Mouse (Mus musculus): ENCODE results near the gene Pdxp.
A peak's percentile ranks its signal among the peaks of the same experiment; 100 is the strongest.

Gene Pdxp

DNA sequence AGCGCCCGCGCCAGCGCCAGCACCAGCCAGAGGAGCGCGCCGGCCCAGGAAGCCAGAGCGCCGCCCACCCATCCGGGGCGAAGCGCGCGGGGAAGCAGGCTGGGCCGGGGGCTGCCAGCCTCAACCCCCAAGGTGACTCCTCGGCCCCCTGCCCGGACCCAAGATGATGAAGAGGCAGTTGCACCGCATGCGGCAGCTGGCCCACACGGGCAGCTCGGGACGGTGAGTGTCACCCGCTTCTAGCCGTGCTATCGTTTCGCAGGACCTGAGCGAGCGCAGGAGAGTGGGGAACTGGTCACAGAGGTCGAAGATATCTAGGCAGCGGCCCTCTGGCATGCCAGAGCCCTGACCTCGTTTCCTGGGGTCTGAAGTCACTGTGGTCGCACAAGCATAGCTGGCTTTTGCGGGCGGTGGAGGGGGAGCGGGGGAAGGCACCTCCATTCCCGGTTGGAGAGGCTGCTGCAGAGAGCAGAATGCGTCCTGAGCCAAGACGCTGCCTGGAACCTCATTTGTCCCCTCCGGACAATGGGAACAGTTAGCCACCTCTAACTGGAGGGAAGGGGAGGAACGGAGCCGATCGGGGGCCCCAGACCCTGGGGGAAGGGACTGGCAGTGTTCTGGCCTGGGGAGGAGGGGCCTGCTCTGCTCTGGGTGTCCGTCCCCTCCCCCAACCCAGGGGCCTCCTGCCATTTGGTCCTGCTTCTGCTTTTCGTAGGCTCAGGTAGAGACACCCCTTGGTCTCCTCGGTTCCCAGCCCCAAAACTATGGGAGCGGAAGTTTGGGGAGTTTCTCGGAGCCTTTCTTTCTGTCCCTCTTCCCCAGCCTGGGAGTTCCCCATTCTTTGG is 13.8 kb upstream of the Pdxp start, which contains the start of gene Sh3bp1:
TSS of gene Sh3bp1 (plus strand) at position 29 of the 845 bp plus-strand sequence.
- DNase-seq: peak; percentile 64

GRCm38 (mm10) chr15:78900585-78901421 is 12.9 kb upstream of the Pdxp start:
- DNase-seq: no peak

DNA sequence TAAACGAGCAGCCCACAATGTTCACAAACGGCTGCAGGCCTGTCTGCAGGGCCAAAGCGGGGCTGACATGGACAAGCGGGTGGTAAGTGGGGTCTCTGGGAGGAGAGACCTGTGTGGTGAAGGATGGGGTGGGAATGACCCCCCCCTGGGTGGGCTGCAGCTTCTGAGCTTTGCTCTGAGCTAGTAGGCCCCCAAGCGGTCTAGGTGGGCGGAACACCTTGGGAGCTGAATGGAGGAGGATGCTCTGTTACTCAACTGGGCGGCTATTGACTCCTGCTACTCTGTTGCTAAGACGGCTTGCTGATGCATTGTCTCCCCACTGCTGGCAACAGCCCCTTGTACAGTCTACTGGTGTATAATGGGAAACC is 12.3 kb upstream of the Pdxp start:
- no peak for DNase-seq

DNA sequence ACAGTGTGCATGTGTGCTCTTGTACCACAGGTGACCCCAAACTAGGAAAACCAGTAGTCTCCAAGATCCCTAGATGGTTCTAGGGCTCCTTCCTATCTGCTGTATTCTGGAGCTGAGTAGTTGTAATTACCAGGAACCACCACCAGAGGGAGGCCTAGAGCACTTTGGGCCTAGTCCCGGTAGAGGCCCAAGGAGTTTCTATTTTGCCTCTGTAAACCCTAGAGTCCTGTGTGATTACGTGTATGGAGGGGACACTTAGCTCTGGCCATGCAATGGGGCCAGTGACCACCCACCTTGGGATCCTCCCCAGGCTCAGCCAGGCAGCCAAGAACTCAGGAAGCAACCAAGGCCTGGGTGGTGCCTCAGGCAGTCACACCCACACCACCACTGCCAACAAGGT is 10.5 kb upstream of the Pdxp start:
- DNase-seq: peak; percentile 81

DNA sequence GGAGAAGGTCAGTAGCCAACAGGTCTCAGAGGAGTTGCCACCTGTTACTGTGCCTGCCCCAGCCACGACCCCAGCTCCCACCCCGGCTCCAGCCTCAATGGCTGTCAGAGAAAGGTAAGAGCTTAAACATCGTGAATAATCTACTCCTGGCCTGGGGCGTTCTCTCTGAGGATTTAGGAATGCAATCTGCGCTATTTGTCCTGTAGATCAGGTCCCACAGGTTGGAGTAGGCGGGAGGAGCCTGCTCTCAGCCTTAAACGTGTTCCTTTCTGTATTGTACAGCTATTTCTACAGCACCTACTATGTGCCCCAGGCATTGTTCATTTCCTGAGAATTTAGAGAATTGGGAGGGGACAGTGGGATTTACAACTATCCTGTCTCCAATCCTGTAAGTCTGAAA is 5.3 kb upstream of the Pdxp start:
- no peak for DNase-seq

GRCm38 (mm10) chr15:78908982-78909381 is 4.7 kb upstream of the Pdxp start:
- no peak for DNase-seq

- DNase-seq: peak; percentile 52
Measured at GRCm38 (mm10) chr15:78912040-78912439, 1.7 kb upstream of the Pdxp start.

GRCm38 (mm10) chr15:78914091-78914822 is 538 bp downstream of the Pdxp start:
- DNase-seq: peak; percentile 53

DNA sequence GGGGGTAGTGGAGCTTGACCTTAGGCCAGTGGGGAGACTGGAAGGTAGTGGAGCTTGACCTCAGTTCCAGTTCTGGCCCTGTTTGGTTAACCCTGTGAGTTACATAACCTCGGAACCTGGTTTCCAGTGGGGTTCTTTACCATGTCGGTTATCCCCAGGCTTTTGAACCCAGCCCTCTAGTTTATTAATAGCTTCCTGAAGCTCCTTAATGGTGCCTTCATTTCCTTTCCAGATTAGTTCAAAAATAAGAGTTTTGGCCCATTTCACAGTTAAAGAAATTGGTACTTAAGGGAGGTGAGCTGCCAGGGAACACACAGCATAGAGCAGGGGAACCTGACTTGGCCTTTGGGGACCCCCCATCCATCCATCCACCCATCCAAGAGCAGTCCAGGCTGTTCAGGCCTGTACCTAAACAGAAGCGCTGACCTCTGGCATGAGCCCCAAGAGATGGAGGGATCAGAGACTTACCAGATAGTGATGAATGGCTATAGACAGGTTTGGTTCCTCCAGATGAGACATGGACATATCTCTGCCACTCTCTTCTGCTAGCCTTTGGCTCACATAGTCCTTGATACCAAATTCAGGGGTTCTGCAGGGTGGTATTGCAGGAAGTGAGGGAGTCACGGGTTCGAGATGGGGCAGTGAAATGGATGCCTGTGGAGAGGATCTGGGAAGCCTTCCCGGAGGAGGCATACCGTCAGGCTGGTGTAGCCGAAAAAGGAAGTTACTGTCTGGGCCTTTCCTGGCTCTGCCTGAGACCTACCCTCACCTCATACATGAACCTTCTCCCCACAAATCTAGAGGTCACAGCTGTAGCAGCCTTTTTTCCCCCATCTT is 1.3 kb downstream of the Pdxp start:
- no peak for DNase-seq

- peak; percentile 80 for DNase-seq
Measured at GRCm38 (mm10) chr15:78915660-78916017, 1.9 kb downstream of the Pdxp start.

GRCm38 (mm10) chr15:78916052-78916826 is 2.5 kb downstream of the Pdxp start:
- no peak for DNase-seq

- DNase-seq: no peak
Measured at GRCm38 (mm10) chr15:78918126-78918525, 4.4 kb downstream of the Pdxp start.

DNA sequence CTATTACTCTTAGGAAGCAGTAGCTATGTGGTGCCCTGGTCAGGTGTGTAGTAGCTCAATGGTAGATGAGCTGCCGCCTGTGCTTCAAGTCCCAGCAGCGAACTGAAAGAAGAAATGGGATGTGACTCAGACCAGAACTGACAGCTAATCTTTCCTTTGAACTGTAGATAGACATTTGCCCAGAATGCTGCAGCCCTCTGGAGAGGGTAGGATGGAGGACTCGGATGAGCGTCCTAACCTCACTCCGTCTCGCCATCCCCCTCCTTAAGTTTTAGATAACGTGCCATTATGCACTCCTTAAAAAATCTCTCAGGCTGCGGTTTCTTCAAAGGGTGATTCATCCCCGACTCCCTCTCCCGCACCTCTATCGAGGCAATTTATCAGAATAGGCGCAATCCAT is 6.2 kb downstream of the Pdxp start:
- no peak for DNase-seq

DNA sequence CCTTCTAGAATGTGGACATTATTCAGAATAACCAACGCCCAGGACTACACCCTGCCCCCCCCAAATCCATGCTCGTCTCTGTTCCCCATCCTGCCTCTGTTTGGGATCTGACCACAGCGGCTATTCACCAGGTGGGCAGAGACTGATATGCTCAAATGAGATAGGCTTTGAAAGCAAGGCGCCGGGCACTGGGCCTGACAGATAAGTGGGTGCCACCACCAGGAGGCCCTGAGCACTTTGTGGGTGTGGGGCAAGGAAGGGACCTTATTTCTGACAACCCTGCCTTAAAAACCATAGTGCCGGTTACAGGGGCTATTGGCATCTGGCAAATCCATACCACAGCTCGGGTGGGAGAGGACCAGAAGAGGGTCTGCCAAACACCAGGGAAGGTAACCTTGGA is 9.0 kb downstream of the Pdxp start:
- no peak for DNase-seq

- DNase-seq: no peak
Measured at GRCm38 (mm10) chr15:78923585-78923984, 9.9 kb downstream of the Pdxp start.

DNA sequence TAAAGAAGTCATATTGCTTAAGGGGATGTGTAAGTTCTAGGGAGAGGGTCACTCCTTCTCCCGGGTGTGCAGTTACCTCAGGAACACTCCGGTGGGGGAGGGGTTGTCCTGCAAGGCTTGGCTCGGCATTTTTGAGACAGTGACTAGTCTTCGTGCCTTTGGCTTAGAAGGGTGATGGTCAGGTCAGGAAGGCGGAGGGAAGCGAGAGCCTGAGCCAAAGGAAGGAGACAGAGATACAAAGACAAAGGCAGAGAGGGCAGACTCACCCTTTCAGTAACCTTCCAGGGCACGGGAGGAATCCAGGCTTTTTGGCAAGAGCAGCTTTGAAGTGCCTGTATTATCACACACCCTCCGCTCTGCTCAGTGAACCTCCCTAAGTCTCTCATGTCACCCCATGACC is 11.4 kb downstream of the Pdxp start:
- DNase-seq: no peak

- peak; percentile 46 for DNase-seq
Measured at GRCm38 (mm10) chr15:78926021-78926919, 12.6 kb downstream of the Pdxp start, which contains the start of gene Lgals1. Gene Lgals1 (plus strand): TSS chr15:78926725.

- no peak for DNase-seq
Measured at GRCm38 (mm10) chr15:78927021-78927787, 13.5 kb downstream of the Pdxp start.

DNA sequence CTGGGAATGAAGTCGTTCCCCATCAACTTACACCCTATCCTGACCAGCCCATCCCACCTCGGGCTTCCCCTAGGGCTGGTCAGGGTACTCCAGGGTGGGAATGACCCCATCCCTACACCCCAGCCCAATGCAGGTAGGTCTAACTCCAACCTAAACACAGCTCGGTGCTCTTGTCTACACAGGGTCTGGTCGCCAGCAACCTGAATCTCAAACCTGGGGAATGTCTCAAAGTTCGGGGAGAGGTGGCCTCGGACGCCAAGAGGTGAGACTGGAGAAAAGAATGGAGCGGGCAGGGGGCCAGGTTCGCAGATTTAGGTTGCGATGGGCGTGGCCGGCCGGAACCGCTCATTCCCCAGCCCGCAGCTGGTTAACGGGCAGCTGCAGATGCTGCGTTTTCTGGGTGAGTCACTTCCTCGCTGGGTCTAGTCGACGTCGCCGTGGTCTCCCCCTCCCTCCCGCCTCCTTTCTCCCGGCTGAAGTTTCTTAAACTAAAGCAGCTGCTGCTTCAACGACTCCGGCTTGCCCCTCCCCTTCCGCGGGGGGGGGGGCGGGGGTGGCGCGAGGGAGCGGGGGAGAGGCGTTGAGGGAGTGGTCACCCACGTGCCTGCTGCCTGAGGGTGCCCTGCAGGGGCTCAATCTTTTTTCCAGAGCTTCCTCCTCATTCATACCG is 14.2 kb downstream of the Pdxp start:
- peak; percentile 69 for DNase-seq
